Mouse (Mus musculus): ENCODE measurements around the gene Cib2.

DNA sequence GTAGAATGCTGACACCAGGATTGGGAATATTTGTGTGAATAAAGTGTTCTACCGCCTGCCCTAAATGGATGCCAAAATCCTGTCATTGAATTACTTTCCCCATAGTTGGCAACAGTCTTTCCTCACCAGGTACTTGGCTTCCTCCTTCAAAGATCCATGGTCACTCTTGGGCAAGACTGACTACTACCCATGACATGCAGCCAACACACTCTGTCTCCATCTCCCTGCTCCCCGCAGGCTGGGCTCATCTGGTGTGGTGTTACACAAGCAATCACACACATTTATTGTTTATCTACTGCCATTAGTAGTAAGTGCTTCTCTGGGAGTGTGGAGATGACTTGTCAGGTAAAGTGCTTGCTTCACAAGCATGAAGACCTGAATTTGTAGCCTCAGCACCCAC is 27.1 kb downstream of the Cib2 start:
- no peak for TF ChIP-seq GATA1 (IDR thresholded peaks at IDR 0.05; ENCODE audit: borderline replicate concordance, low read length)
- TF ChIP-seq FLI1 (IDR thresholded peaks at IDR 0.05; ENCODE audit: low read length): no peak

All from megakaryocyte, embryonic 14.5 days (primary cell).